Mouse (Mus musculus): ENCODE data around the gene 4930596D02Rik. TPM values are rescaled to one million over a fixed set of nuclear protein-coding genes. Genes with fewer than 3 reads are reported as not detected.

Gene 4930596D02Rik
- not detected in 2 replicates for polyA plus RNA-seq (2016; fragmentation: Nextera tagmentation; extraction: Ambion mirVana)

DNA sequence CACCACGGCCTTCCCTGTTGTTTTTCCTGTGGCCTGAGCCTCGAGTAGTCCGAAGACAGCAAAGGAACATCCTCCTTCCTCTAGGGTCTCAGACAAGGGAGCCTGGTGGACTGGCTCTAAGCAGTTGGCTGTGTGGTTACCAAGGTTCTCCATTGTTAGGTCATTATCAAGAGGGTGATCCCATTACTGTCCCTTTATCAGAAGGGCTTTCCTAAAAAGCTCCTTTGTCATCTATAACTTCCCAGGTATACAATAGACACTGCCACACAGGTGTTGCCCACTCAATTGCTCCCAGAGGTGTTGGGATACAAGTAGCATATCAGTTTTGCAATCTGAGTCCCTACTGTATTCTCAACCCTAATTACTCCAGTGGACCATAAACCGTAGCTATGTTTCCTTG is at the start of gene 4930596D02Rik:
4930596D02Rik (minus strand) TSS at position 101 of the 400 bp plus-strand sequence.
- ATAC-seq (ENCODE audit: insufficient number of reproducible peaks, low FRiP score) = no peak
- WGBS = 64% methylated on average over 4 of the region's 4 CpGs
- Histone ChIP-seq H3K27ac (ENCODE audit: poor library complexity, severe bottlenecking) (no peak within 1 kb of the TSS), H3K4me1 (replicated peaks) (no peaks in the 10 kb centered on the region), H3K9me3 (replicated peaks) (no peaks in the 10 kb centered on the region), H3K4me3 (no peak within 1 kb of the TSS), H3K27me3 (replicated peaks) (no peaks in the 10 kb centered on the region), H3K9ac (no peak within 1 kb of the TSS), H3K36me3 (no peaks in the 10 kb centered on the region), H3K4me2 (no peak within 1 kb of the TSS)

DNA sequence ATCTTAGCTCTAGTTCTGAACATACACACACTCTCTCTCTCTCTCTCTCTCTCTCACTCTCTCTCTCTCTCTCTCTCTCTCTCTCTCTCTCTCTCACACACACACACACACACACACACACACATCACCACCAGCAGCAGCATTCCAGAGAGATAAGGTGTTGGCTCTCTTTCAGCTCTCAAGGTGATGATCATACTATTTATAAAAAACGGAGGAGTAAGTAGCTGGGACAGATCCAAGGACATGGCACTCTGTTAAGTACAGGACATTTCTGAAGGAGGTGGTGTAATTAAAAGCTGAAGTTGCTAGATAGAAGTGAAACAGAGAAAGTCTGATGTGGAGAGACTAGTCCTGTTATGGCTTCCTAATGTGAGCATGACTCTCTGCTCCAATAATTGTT is 41.5 kb upstream of the 4930596D02Rik start:
- Histone ChIP-seq H3K36me3 (no peaks in the 10 kb centered on the region), H3K27ac (ENCODE audit: poor library complexity, severe bottlenecking) (0 out of 2 replicates have a peak overlapping the region, but pooled peaks have one; percentile 38), H3K4me3 (no peak overlapping the region), H3K9ac (no peak overlapping the region), H3K27me3 (replicated peaks) (peaks cover 5% of the 10 kb centered on the region), H3K9me3 (replicated peaks) (no peaks in the 10 kb centered on the region), H3K4me1 (replicated peaks) (peaks cover 20% of the 10 kb centered on the region), H3K4me2 (no peak overlapping the region)
- ATAC-seq (ENCODE audit: insufficient number of reproducible peaks, low FRiP score) = no peak
- 11% methylated on average over 1 of the region's 1 CpGs for WGBS

DNA sequence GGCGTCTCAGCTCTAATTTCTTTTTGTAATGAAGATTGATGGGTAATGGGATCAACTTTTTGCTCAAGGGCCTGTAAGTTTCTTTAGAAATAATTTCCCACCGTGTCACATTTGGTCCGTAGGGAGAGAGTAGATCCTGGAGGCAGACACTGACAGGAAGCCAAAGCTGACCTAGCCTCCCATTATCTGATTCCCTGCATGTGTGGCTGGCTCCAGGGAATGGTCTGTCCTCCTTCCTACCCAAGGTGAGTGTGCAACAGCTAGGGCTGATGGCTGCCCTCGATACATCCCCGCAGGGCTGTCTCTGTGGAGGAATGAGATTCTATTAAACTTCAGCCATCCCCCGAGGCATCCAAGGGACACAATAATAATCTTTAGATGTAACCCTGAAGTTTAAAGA is 33.5 kb upstream of the 4930596D02Rik start:
- no peak for ATAC-seq (ENCODE audit: insufficient number of reproducible peaks, low FRiP score)
- no peaks in the 10 kb centered on the region for H3K9me3 ChIP-seq (replicated peaks)
- H3K4me1 ChIP-seq (replicated peaks) = no peaks in the 10 kb centered on the region
- 77% methylated on average over 6 of the region's 6 CpGs for WGBS
- H3K4me3 ChIP-seq = no peak overlapping the region
- H3K27me3 ChIP-seq (replicated peaks) = no peaks in the 10 kb centered on the region
- H3K36me3 ChIP-seq = no peaks in the 10 kb centered on the region
- H3K27ac ChIP-seq (ENCODE audit: poor library complexity, severe bottlenecking) = no peak overlapping the region
- H3K9ac ChIP-seq = no peak overlapping the region
- no peak overlapping the region for H3K4me2 ChIP-seq

DNA sequence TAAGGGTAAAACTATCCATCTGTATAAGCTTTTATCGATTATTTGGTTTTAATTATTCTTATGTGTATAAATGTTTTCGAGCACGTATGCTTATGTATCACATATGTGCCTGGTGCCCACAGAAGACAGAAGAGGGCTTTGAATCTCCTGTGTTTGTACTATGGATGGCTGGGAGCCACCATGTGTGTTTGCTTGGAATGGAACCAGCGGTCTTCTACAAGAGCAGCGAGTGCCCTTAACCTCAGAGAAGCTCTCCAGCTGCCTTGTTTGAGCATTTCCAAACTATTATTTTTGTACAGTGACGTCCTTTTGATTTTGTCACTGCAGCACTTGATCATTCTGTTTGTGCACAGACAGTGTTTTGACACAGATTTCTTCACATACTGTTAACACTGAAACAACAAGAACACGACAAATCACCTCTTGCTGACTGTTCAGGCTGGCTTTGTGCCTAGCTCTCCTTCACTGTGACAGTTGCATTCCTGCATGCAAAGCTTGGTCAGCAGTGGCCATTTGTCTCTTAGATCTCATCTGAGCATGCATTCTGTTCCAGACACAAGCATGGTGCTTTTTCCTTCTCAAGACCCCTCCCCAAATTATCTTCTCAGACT is 30.4 kb upstream of the 4930596D02Rik start:
- Histone ChIP-seq H3K27ac (ENCODE audit: poor library complexity, severe bottlenecking) (no peak overlapping the region), H3K9me3 (replicated peaks) (no peaks in the 10 kb centered on the region), H3K9ac (no peak overlapping the region), H3K4me1 (replicated peaks) (no peaks in the 10 kb centered on the region), H3K4me3 (no peak overlapping the region), H3K4me2 (no peak overlapping the region), H3K36me3 (no peaks in the 10 kb centered on the region), H3K27me3 (replicated peaks) (no peaks in the 10 kb centered on the region)
- WGBS = 75% methylated on average over 7 of the region's 7 CpGs
- ATAC-seq (ENCODE audit: insufficient number of reproducible peaks, low FRiP score) = no peak

DNA sequence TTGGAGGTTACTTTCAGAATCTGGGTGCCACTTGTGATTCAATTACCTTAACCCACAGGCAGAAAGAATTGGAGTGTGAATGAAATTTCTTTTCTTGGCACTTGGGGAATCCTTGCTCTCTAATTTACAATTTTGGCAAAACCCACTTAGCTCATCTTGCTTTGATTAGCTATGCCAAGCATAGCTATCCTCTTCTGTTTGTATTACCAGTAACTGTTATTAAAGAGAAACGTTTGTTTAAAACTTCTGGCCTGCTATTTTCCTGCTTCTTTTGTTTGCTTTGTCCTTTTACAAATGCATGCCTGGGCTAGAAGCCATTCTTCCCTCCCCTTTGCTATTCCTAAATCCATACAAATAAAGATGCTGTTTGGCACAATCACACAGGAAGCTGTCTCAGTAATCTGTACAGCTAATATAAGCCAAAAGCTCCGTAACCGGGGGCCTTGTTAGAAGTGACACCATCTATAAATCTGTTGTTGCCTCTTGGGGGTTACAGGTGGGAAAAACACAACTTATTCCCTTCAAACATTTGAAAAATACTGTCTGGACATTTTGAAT is 19.0 kb downstream of the 4930596D02Rik start:
- Histone ChIP-seq H3K27ac (ENCODE audit: poor library complexity, severe bottlenecking) (no peak overlapping the region), H3K36me3 (no peaks in the 10 kb centered on the region), H3K9ac (no peak overlapping the region), H3K4me1 (replicated peaks) (no peaks in the 10 kb centered on the region), H3K27me3 (replicated peaks) (no peaks in the 10 kb centered on the region), H3K4me2 (no peak overlapping the region), H3K9me3 (replicated peaks) (no peaks in the 10 kb centered on the region), H3K4me3 (no peak overlapping the region)
- 63% methylated on average over 3 of the region's 3 CpGs for WGBS
- ATAC-seq (ENCODE audit: insufficient number of reproducible peaks, low FRiP score) = no peak

DNA sequence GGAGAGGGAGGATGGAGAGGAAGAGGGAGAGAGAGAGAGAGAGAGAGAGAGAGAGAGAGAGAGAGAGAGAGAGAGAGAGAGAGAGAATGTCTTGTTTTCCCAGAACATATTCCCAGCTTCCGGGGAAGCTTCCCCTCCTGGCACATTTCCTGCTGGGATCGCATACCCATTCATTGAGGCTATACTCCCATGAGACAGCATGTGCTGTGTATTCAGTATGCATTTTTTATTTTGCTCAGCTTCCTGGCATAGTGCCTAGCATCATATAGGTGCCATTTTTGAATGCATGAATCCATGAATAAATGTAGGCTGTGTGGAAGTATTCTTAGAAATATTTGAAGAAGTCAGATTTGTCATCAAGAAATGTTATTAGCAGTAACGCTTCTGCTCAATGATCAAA is 31.7 kb downstream of the 4930596D02Rik start:
- no peaks in the 10 kb centered on the region for H3K27me3 ChIP-seq (replicated peaks)
- no peak overlapping the region for H3K4me2 ChIP-seq
- 74% methylated on average over 3 of the region's 3 CpGs for WGBS
- no peak overlapping the region for H3K27ac ChIP-seq (ENCODE audit: poor library complexity, severe bottlenecking)
- H3K9ac ChIP-seq = no peak overlapping the region
- no peaks in the 10 kb centered on the region for H3K9me3 ChIP-seq (replicated peaks)
- H3K4me1 ChIP-seq (replicated peaks) = no peaks in the 10 kb centered on the region
- H3K4me3 ChIP-seq = no peak overlapping the region
- no peaks in the 10 kb centered on the region for H3K36me3 ChIP-seq
- ATAC-seq (ENCODE audit: insufficient number of reproducible peaks, low FRiP score) = no peak

DNA sequence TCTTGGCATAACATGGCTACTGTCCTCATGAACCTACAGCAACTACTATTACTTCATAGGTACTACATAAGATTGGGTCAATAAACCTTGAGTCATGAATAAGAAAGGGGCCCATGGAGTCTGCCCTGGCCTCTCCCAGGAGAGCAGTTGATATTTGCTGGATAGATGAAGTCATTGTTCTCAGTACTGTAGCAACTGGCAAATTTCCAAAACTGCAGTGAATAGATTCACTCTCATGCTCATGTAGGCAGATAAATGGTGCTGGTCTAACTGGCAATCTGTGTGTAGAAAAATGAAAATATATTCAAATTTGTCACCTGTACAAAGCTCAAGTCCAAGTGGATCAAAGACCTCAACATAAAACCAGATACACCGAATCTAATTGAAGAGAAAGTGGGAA is 38.5 kb downstream of the 4930596D02Rik start:
- Histone ChIP-seq H3K27ac (ENCODE audit: poor library complexity, severe bottlenecking) (no peak overlapping the region), H3K4me1 (replicated peaks) (no peaks in the 10 kb centered on the region), H3K27me3 (replicated peaks) (no peaks in the 10 kb centered on the region)

More for the DNA sequence above, 38.5 kb downstream of the 4930596D02Rik start:
- WGBS = 77% methylated on average over 1 of the region's 1 CpGs
- Histone ChIP-seq H3K9me3 (replicated peaks) (no peaks in the 10 kb centered on the region), H3K4me2 (no peak overlapping the region), H3K36me3 (no peaks in the 10 kb centered on the region), H3K4me3 (no peak overlapping the region), H3K9ac (no peak overlapping the region)
- ATAC-seq (ENCODE audit: insufficient number of reproducible peaks, low FRiP score) = no peak
